Mouse (Mus musculus) layer of hippocampus, adult 18-20 months (tissue): ENCODE measurements at regions not wholly inside any gene's neighbourhood (a gene's known extent, or its start where the extent isn't known, plus 50 kb on each side); places are given as distances from the start of the nearest gene placed in this dataset.

ENCODE experiments used
- DNase-seq, 2 experiments: peaks; one replicate each; pipeline ENCODE4 v3.0.0; 2022; ENCODE audit warnings: low spot score in 2 of 2

- no peak for DNase-seq
These were observed 329.4 kb downstream of the Galc start for GRCm38 (mm10) chr12:97929877-97930276.

DNA sequence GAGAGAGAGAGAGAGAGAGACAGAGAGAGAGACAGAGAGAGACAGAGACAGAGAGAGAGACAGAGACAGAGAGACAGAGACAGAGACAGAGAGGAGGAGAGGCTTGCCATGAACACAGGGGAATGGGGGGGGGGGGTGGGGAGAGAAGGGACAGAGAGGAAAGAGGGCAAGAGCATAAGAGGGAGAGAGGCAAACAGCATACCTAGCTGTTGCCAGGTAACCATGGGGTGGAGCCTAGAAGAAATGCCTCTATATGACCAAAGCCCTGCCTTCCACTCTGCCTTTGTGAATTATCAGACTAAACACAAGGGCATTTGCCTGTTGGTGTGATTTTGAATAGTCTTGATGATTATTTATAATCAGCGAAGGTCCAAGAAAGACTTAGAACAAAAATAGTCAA is 332.2 kb downstream of the Galc start:
- DNase-seq, result no peak

DNA sequence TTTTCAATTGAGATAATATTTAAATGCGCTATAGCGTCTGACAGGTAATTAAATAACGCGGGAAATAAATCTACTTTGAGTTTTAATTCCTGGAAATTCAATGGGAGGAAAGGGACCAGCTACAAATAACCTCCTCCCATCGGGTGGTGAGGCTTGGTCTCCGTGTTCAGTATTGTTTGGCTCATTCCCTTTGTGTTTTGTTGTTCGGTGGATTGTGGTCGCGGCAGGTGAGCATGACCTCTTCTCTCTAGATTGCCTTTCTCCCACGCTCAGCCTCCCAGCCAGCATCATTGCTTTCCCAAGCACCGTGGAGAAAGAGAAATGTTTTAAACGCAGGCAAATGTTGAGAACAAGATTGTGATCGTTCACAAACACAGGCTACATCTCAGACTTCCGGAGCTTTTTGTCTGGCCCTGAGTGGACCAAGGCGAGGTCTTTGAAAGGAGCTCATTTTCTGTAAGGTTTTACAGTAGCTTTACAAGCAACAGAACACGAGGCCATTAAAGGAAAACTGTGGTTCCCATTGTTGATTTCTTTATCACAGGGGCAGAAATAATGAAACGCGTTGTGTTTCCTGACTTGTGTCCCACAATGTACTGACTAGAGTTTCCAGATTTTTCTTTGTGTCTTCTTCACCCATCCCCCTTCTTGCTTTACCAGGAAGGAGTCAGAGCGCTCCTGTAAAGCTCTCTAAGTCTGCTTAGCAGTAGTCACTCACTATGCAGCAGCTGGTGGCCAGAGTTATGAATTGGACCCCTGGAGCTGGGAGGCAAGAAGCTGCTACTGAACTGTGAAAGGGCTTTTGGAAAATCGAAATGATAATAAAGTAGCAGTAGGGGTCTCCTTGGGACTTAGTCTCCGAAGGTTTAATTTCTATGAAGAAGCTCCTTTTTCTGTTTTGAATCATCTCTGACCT is 337.7 kb downstream of the Galc start:
- no peak for DNase-seq

DNA sequence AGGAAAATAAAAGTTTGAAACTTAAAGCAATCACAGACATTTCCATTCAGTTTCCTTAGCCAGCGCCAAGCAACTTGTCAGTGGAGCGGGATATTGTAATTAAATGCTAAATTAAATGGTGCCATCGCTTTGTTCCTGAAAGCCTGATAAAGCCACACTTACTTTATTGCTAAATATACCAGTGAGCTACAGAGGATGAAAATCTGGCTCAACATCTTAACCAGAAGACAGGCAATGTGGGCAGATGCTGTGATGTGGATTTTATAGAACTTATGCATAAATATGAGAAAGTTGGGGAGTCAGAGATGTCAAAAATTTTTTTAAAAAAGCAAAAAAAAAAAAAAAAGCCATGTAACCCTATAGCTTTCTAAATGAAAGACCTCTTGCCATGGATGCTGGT is 340.8 kb downstream of the Galc start:
- no peak for DNase-seq

DNA sequence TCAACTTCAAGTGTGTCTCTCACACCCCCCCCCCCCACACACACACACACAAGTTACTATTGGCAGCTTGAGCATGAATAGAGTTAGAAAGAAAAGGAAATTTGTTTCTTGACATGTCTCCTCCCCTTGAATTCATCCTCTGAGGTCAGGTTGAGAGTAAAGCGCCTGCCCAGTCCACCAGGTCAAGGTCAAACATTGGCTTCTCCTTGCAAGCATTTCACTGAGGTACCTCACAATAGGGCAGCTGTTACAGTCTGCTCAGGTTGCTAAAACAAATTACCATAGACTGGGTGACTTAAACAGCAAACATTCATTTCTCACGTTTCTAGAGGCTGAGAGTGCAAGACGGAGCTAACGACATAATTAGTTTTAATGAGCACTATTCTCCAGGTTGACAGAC is 344.2 kb downstream of the Galc start:
- DNase-seq, result no peak

GRCm38 (mm10) chr12:97912730-97913129 is 346.5 kb downstream of the Galc start:
- no peak for DNase-seq

DNA sequence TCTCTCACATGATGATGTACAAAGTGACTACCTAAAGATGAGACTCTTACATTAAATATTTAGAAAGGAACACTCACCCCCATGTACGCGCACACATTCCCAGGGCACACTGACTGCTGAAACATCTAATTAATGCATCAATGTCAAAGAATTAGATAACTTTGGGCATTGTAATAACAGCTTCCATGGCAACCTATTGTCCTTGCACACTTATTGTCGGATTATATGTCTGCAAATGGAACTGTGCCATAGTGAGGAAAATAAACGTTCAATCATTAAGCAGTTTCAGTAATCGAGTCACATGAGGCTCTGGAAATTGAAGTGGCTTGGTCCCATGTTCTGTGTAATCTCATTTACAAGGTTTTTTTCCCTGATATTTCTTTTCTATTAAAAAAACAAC is 360.0 kb downstream of the Galc start:
- DNase-seq, result no peak

DNA sequence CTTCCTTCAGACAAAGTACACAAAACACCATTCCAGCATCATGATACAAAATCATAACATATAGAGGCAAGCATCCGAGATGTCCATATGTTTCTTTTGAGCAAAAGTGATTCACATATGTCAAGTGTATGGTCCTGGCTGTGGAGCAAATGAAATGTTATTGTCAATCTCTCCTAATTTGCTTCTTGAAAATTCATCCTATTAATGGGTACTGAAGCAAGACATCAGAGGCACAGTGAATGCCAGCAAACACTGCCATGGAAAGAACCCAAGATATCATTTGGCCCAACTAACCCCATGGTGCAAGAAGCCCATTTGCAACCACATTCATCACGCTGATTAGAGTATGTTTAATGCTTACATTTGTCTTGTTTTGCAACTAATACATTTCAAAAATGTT is 361.1 kb downstream of the Galc start:
- no peak for DNase-seq

- DNase-seq, result no peak
These were observed 363.3 kb downstream of the Galc start for GRCm38 (mm10) chr12:97895981-97896380.

GRCm38 (mm10) chr12:97888801-97889455 is 370.3 kb downstream of the Galc start:
- DNase-seq, result peak in 1 of 2 experiments; percentile 20

DNA sequence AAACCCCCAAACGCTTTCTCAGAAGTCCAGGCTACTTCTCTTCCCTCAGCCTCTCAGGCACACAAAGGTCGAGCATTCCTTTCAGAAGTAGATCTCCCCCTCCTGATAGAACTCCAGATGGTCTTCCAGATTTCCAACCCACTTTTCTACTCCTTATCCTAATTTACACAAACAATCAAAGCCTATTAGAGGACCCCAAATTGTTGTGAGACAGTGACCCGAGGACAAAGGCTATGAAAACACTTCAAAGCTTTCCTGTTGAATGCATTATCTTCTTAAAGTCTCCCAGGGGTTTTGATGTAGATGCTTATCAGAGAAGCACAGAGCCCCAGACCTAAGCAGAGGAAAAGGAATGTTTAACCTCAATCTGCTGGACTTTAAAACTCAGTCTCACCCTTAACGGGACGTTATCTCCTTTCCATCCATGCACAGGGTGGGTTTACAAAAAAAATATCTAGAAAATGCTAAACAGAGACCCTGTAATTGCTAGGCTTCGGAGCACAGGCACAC is 370.9 kb downstream of the Galc start:
- DNase-seq, result no peak

- no peak for DNase-seq
These were observed 376.8 kb downstream of the Galc start for GRCm38 (mm10) chr12:97882439-97882838.

DNA sequence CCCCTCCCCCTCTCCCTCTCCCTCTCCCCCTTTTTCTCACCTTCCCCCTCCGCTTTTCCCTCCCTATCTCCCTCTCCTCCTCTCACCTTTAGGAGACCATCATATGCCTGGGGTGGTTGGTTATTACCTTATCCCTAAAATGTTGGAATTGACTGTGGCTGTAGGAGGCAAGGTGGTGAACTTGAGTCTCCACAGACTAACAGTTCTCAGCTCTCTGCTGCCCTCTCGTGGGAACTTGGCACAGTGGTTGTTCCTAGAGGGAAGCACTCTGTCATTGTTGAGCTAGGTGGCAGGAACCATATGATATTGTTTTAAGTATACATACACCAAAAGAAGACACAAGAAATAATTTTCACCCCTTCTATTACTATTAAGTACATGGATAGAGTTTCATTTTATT is 386.9 kb downstream of the Galc start:
- peak; percentile 58 to 85 for DNase-seq

DNA sequence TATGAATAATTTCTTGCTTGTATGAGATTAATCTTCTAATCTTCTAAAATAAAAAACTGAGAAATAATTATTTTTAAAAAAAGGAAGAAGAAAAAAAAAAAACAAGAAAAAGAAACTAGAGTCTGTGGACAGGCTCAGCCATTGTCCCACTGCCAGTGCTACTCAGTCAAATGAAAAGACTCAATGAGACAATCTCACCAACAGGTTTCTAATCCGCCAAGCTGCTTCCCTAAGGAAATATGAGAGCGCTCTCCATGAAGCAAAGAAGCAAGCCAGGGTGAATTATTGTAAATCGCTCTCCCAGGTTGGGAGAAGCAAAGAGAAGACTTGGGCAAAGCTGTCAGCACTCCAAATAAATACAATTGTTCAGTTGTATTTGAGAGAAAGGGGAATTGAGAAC is 396.3 kb downstream of the Galc start:
- no peak for DNase-seq

- DNase-seq, result peak; percentile 54 to 75
These were observed 422.9 kb downstream of the Galc start for GRCm38 (mm10) chr12:97836202-97836908.

GRCm38 (mm10) chr12:97793364-97794120 is 465.7 kb downstream of the Galc start:
- no peak for DNase-seq

GRCm38 (mm10) chr12:97783476-97783875 is 475.8 kb downstream of the Galc start:
- DNase-seq, result peak; percentile 7 to 57

DNA sequence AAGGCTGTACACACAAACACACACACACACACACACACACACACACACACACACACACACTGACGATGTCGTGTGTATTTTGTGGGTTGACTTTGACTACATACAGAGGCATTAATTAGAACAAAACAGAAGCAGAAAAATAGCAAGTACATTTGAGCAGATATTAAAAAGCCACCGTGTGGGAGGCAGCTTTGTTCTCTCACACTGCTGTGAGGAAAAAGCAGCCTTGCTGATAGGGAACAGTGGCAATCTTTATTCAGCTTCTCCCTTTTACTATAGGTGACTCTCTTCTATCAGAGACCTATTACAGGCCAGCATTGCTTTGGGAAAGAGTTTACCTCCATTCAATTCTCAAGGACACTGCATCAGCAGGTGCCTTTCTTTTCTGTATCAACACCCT is 500.1 kb downstream of the Galc start:
- peak; percentile 19 to 71 for DNase-seq

DNA sequence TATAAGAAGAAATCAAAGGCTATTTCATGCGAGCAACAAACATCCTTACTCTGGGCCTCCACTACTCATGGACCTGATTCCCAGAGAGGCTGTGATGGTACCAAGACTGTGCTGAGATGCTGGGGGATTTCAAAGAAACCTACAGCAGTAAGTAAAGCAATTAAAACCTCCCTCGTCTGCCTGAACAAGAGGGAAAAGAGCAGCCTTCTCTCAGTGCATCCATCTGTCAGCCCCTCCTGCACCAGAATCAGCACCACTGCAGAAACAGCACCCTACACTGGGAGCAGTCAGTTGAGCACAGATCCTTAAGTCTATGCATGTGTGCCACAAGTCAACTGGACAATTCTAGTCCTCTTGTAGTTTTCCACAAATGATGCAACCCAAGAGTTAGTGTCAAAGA is 500.6 kb downstream of the Galc start:
- DNase-seq, result peak; percentile 18 to 56

DNA sequence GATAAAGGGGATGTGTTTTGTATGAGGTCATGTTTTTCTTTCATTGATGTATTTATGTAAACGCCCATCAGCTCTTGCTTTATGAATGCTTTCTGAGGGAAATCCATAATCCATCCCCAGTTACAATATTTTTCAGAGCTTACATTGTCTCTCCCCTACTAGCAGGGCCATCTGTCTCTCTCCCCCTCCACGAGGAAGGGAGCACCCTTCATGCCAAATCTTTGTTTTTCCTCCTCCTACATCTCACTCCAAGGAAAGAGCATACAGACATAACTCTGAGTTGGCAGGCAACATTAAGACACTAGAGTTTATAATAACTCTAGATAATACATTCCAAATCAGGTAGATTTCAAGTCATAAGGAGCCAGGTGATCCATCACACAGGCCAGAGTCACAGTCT is 509.1 kb downstream of the Galc start:
- DNase-seq, result peak; percentile 25 to 47

- no peak for DNase-seq
These were observed 518.3 kb downstream of the Galc start for GRCm38 (mm10) chr12:97740927-97741326.
